Mouse (Mus musculus) duodenum, adult 2 months (tissue): Measurements from ENCODE around the gene Gpr61. TPM values are rescaled to one million over a fixed set of nuclear protein-coding genes. Genes with fewer than 3 reads are reported as not detected.

ENCODE experiments used
- polyA plus RNA-seq: library from polyadenylated mRNA; depleted of rRNA; stranded (reverse); fragments of >200 nt; gene quantifications from 2 replicates; pipeline ENCODE4 v1.2.3, GENCODE M21; 2012; ENCODE audit warnings: low replicate concordance; rRNA removed

Gene Gpr61
- not detected in 2 replicates for polyA plus RNA-seq

GRCm38 (mm10) chr3:108154656-108155055 lies at the start of gene Gpr61:
TSS of gene Gpr61 (minus strand) at chr3:108154882.

GRCm38 (mm10) chr3:108200329-108201323 lies 45.9 kb upstream of the Gpr61 start, which contains the start of gene Cyb561d1:
TSS of gene Cyb561d1 (minus strand) at chr3:108201212.

GRCm38 (mm10) chr3:108186098-108187047 lies 31.7 kb upstream of the Gpr61 start, which contains the start of gene Amigo1:
TSS of gene Amigo1 (plus strand) at chr3:108186335.

DNA sequence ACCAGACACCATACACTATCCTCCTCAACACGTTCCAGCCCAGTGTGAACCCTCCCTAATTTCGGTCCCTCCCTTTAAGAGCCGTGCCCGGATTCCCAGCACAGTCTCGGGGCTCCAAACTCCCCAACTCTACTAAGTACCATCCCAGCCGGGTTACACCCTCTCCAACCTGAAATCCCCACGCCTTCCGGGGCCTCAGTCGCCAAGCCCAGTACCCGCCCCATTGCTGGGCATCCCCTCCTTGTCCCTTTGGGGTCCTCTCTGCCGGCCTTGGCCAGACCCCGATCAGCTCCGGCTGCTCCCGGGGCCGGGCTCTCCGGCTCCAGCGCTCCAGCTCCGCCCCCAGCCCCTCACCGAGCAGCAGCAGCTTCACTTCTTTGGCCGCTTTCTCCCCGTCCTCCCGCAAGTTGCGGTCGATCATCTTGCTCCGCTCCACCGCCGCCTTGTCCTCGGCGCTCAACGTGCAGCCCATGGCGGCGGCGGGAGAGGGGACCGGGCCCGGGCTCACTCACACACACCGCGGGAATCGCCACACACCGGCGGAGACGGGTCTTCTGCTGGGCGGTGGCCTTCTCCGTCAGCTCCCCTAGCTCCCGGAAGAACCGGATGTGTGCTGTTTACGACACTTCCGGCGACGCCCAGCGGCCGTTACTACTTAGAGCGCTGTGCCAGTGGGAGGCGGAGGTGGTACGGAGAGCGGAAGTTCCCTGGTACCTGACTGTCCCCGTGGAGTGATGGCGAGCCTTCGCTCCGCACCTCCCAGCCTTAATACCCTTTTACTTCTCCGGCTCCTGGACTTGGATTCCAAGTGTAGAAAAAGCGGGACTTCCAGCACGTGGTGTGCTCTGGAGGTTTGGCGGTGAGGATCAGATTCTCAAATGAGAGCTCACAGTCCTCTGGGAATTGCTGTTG lies 8.9 kb downstream of the Gpr61 start, which contains the start of gene Gnai3:
Gene Gnai3, minus strand, starts transcription at position 613 of the 912 bp plus-strand sequence.

Other genes with a start within 250 kb of the Gpr61 start
- 21.0 and 35.6 TPM in 2 replicates for gene Gstm7, start 223.1 kb downstream of the Gpr61 start, polyA plus RNA-seq
- gene Gstm6, start 211.1 kb downstream of the Gpr61 start, polyA plus RNA-seq: 33.2 and 37.8 TPM in 2 replicates
- gene Gstm3, start 185.6 kb downstream of the Gpr61 start, polyA plus RNA-seq: 1,815 and 2,207 TPM in 2 replicates
- gene Gstm2, start 168.4 kb downstream of the Gpr61 start, polyA plus RNA-seq: 58.5 and 81.9 TPM in 2 replicates
- 1,678 and 2,863 TPM in 2 replicates for gene Gstm1, start 136.9 kb downstream of the Gpr61 start, polyA plus RNA-seq
- gene Gstm4, start 110.0 kb downstream of the Gpr61 start, polyA plus RNA-seq: 37.9 and 55.2 TPM in 2 replicates
- 98.1 and 166 TPM in 2 replicates for gene Ampd2, start 68.2 kb downstream of the Gpr61 start, polyA plus RNA-seq
- gene Gnat2, start 62.1 kb downstream of the Gpr61 start, polyA plus RNA-seq: 0.33 and 0.88 TPM in 2 replicates
- gene Gnai3, start 8.7 kb downstream of the Gpr61 start, polyA plus RNA-seq: 6.3 and 6.4 TPM in 2 replicates
- 12.4 and 17.7 TPM in 2 replicates for gene Amigo1, start 31.5 kb upstream of the Gpr61 start, polyA plus RNA-seq
- 7.8 and 8.4 TPM in 2 replicates for gene Cyb561d1, start 46.3 kb upstream of the Gpr61 start, polyA plus RNA-seq
- 11.8 and 14.4 TPM in 2 replicates for gene Atxn7l2, start 56.1 kb upstream of the Gpr61 start, polyA plus RNA-seq
- 6.7 and 11.3 TPM in 2 replicates for gene Sypl2, start 71.8 kb upstream of the Gpr61 start, polyA plus RNA-seq
- gene Psma5, start 102.0 kb upstream of the Gpr61 start, polyA plus RNA-seq: 12.8 and 19.8 TPM in 2 replicates
- gene Sort1, start 129.2 kb upstream of the Gpr61 start, polyA plus RNA-seq: 22.8 and 35.5 TPM in 2 replicates
- not detected in 2 replicates for gene Mybphl, start 210.0 kb upstream of the Gpr61 start, polyA plus RNA-seq
- 2.9 and 5.2 TPM in 2 replicates for gene Psrc1, start 229.0 kb upstream of the Gpr61 start, polyA plus RNA-seq